Mouse (Mus musculus) olfactory bulb, adult 2 months (tissue): Measurements from ENCODE around the gene Trim80.

ENCODE experiments used
- CTCF ChIP-seq: fragments of 200-500 bp; IDR thresholded peaks from 2 replicates; pipeline ENCODE4 v1.5.1; 2012; ENCODE audit warnings: low read depth, mild to moderate bottlenecking, low read length, moderate library complexity; ENCODE audit not compliant: insufficient read depth
- POLR2A ChIP-seq: fragments of 200-500 bp; IDR thresholded peaks from 2 replicates; pipeline ENCODE4 v1.6.1; 2012; ENCODE audit warnings: mild to moderate bottlenecking, low read depth, low read length, moderate library complexity; ENCODE audit not compliant: insufficient read depth

DNA sequence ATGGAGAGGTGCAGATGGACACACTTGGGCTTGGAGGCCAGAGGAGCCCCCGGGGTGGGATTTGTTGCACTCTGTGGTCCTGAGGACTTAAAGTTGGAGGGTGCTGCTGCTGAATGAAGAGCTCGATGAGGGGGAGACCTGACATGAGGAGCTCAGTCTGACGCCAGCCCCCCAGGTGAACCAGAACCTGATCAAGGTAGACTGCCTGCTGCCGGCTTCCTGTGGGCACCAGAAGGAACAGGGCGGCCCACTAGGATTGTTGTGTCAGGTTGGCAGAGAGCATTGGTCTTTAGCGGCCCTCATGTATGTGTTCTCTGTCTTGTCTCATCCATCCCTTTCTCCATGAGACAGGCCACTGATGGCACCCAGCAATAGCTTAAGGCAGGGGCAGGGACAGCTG lies 34.6 kb upstream of the Trim80 start:
- no peak for TF ChIP-seq CTCF
- no peak for TF ChIP-seq POLR2A
